Mouse (Mus musculus) frontal cortex, adult 2 months (tissue): ENCODE measurements at regions not wholly inside any gene's neighbourhood (a gene's known extent, or its start where the extent isn't known, plus 50 kb on each side); places are given as distances from the start of the nearest gene placed in this dataset.
A peak's percentile ranks its signal among the peaks of the same experiment; 100 is the strongest.

Source experiments
- DNase-seq, 2 experiments: peaks; one replicate each; pipeline ENCODE4 v3.0.0; 2022; ENCODE audit warnings: low spot score in 1 of 2; ENCODE audit errors: extremely low spot score in 1 of 2

- DNase-seq = no peak
Observed at GRCm38 (mm10) chr8:44656031-44656430, 279.2 kb upstream of the Fat1 start.

- DNase-seq = no peak
Observed at GRCm38 (mm10) chr8:44656470-44656869, 278.8 kb upstream of the Fat1 start.

GRCm38 (mm10) chr8:44661696-44662095 lies 273.6 kb upstream of the Fat1 start:
- DNase-seq = no peak

- DNase-seq = no peak
Observed at GRCm38 (mm10) chr8:44687126-44687525, 248.1 kb upstream of the Fat1 start.

GRCm38 (mm10) chr8:44689837-44690592 lies 245.2 kb upstream of the Fat1 start:
- no peak for DNase-seq

GRCm38 (mm10) chr8:44690593-44690950 lies 244.7 kb upstream of the Fat1 start:
- no peak for DNase-seq

GRCm38 (mm10) chr8:44691140-44691539 lies 244.1 kb upstream of the Fat1 start:
- no peak for DNase-seq

- DNase-seq = no peak
Observed at GRCm38 (mm10) chr8:44692036-44692688, 243.1 kb upstream of the Fat1 start.

- peak in 1 of 2 experiments; percentile 33 for DNase-seq
Observed at GRCm38 (mm10) chr8:44694861-44695260, 240.4 kb upstream of the Fat1 start.

- no peak for DNase-seq
Observed at GRCm38 (mm10) chr8:44696066-44696853, 239.0 kb upstream of the Fat1 start.

- no peak for DNase-seq
Observed at GRCm38 (mm10) chr8:44699384-44700105, 235.7 kb upstream of the Fat1 start.

- no peak for DNase-seq
Observed at GRCm38 (mm10) chr8:44704595-44705265, 230.5 kb upstream of the Fat1 start.

GRCm38 (mm10) chr8:44708659-44709170 lies 226.5 kb upstream of the Fat1 start:
- no peak for DNase-seq

- DNase-seq = no peak
Observed at GRCm38 (mm10) chr8:44709171-44709940, 225.9 kb upstream of the Fat1 start.

GRCm38 (mm10) chr8:44734577-44734976 lies 200.7 kb upstream of the Fat1 start:
- DNase-seq = no peak

GRCm38 (mm10) chr8:44735801-44736200 lies 199.4 kb upstream of the Fat1 start:
- DNase-seq = no peak

- DNase-seq = no peak
Observed at GRCm38 (mm10) chr8:44743353-44743752, 191.9 kb upstream of the Fat1 start.

GRCm38 (mm10) chr8:44744991-44745658 lies 190.1 kb upstream of the Fat1 start:
- DNase-seq = no peak

GRCm38 (mm10) chr8:44758727-44759126 lies 176.5 kb upstream of the Fat1 start:
- DNase-seq = no peak
